Mouse (Mus musculus): ENCODE data around the gene 5430403G16Rik. TPM values are rescaled to one million over a fixed set of nuclear protein-coding genes. Genes with fewer than 3 reads are reported as not detected.
A peak's percentile ranks its signal among the peaks of the same experiment; 100 is the strongest.
"Not testable (repeated sequence)": the region's sequence is repeated elsewhere in the genome, so short reads cannot be mapped to it uniquely, and the experiment has no call there.

Gene 5430403G16Rik
- polyA plus RNA-seq (2015; fragmentation: Nextera tagmentation; extraction: Ambion mirVana): 2.5 and 2.6 TPM in 2 replicates

GRCm38 (mm10) chr5:109690537-109691201, at the start of gene 5430403G16Rik:
TSS of gene 5430403G16Rik (minus strand) at chr5:109691041.
- H3K27me3 ChIP-seq, H3K36me3 ChIP-seq, H3K4me1 ChIP-seq, H3K9me3 ChIP-seq: not testable (repeated sequence)
- under 1% methylated on average over 26 of the region's 26 CpGs for WGBS
- Histone ChIP-seq H3K4me2 (peak within 1 kb of the TSS; percentile 74), H3K27ac (peak within 1 kb of the TSS; percentile 75), H3K9ac (peak within 1 kb of the TSS; percentile 64), H3K4me3 (peak within 1 kb of the TSS; percentile 60)
- ATAC-seq (ENCODE audit: borderline replicate concordance, extremely low read depth, low FRiP score, low TSS enrichment): peak; percentile 98

GRCm38 (mm10) chr5:109717341-109717740, 26.5 kb upstream of the 5430403G16Rik start:
- H3K36me3 ChIP-seq; H3K27me3 ChIP-seq; H3K9ac ChIP-seq; H3K27ac ChIP-seq; H3K4me2 ChIP-seq; H3K4me3 ChIP-seq; H3K4me1 ChIP-seq; H3K9me3 ChIP-seq; ATAC-seq (ENCODE audit: borderline replicate concordance, extremely low read depth, low FRiP score, low TSS enrichment): not testable (repeated sequence)
- 45% methylated on average over 3 of the region's 3 CpGs for WGBS

GRCm38 (mm10) chr5:109691205-109691965, 544 bp upstream of the 5430403G16Rik start:
- H3K36me3 ChIP-seq; H3K4me1 ChIP-seq; ATAC-seq (ENCODE audit: borderline replicate concordance, extremely low read depth, low FRiP score, low TSS enrichment); H3K9me3 ChIP-seq; H3K27me3 ChIP-seq: not testable (repeated sequence)
- Histone ChIP-seq H3K27ac (0 out of 2 replicates have a peak overlapping the region, but pooled peaks have one; percentile 29), H3K4me2 (peak overlapping the region; percentile 74), H3K9ac (peak overlapping the region; percentile 29; the same call in 1 of the 2 replicates), H3K4me3 (peak overlapping the region; percentile 60)
- WGBS: 55% methylated on average over 5 of the region's 5 CpGs

GRCm38 (mm10) chr5:109682921-109683320, 7.9 kb downstream of the 5430403G16Rik start:
- no peaks in the 10 kb centered on the region for H3K4me1 ChIP-seq
- H3K4me3 ChIP-seq: no peak overlapping the region
- H3K4me2 ChIP-seq: no peak overlapping the region
- no peaks in the 10 kb centered on the region for H3K27me3 ChIP-seq
- WGBS: 73% methylated on average over 4 of the region's 4 CpGs
- no peaks in the 10 kb centered on the region for H3K9me3 ChIP-seq
- H3K27ac ChIP-seq: no peak overlapping the region
- H3K36me3 ChIP-seq: no peaks in the 10 kb centered on the region
- H3K9ac ChIP-seq: no peak overlapping the region
- ATAC-seq (ENCODE audit: borderline replicate concordance, extremely low read depth, low FRiP score, low TSS enrichment): no peak

Other genes with a start within 250 kb of the 5430403G16Rik start
- gene Crlf2, start 132.0 kb downstream of the 5430403G16Rik start, polyA plus RNA-seq (2015; fragmentation: Nextera tagmentation; extraction: Ambion mirVana): 14.8 and 17.0 TPM in 2 replicates
- 11.0 and 12.7 TPM in 2 replicates for gene 4930522L14Rik, start 60.8 kb upstream of the 5430403G16Rik start, polyA plus RNA-seq (2015; fragmentation: Nextera tagmentation; extraction: Ambion mirVana)
- gene Gm15446, start 232.4 kb upstream of the 5430403G16Rik start, polyA plus RNA-seq (2015; fragmentation: Nextera tagmentation; extraction: Ambion mirVana): 0.59 and 0.62 TPM in 2 replicates

Data from lung, embryonic 15.5 days (tissue).